Mouse (Mus musculus): ENCODE measurements around the gene Ggta1. TPM values are rescaled to one million over a fixed set of nuclear protein-coding genes. Genes with fewer than 3 reads are reported as not detected.

The Ggta1 gene
- polyA plus RNA-seq, 1 experiment, result 1.9 TPM

DNA sequence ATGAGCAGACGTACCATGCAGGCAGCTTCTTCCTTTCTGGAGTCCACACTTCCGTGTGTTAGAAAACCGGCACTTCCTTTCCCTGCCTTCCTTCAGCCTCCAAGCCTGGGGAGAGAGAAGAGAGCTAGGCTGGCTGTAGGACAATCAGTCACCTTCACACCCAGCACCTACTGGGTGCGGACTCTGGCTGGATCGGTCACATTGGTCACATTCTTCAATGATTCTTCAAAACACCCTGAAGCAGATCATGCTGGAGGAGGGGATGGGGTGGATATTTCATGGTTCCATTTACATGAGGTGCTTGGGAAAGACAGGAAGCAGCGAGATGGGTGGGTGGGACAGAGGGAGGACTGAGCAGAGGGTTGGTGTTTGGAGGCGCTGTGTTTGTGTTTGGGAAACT is 30.5 kb upstream of the Ggta1 start:
- no peaks in the 10 kb centered on the region for H3K27me3 ChIP-seq (replicated peaks)
- H3K4me3 ChIP-seq (replicated peaks), result no peak overlapping the region
- H3K4me1 ChIP-seq, result peaks cover 76% of the 10 kb centered on the region
- TF ChIP-seq FLI1 (IDR thresholded peaks at IDR 0.05; ENCODE audit: low read length) (no peak), GATA1 (IDR thresholded peaks at IDR 0.05; ENCODE audit: borderline replicate concordance, low read length) (no peak)
- peaks cover 17% of the 10 kb centered on the region for H3K9me3 ChIP-seq
- peaks cover 16% of the 10 kb centered on the region for H3K36me3 ChIP-seq (replicated peaks; ENCODE audit: low read length)

DNA sequence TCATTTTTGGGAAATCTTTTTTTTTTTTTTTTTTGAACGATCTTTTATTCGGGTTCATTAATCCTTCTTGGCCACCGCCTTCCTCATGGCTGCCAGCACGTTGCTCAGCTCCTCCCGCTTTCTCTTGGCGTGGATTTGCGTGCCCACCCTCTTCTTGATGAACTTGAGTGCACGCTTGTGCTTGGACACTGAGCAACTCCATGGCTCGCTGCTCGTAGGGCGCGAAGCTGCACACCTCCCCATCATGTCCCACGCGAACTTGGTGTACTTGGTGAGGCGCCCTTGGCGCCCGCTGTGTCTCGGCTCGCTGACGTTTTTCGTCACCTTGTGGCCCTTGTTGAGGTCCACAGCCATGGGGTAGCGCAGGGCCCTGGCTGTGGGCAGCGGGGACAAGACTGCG is 28.1 kb upstream of the Ggta1 start:
- TF ChIP-seq FLI1 (IDR thresholded peaks at IDR 0.05; ENCODE audit: low read length) (no peak), GATA1 (IDR thresholded peaks at IDR 0.05; ENCODE audit: borderline replicate concordance, low read length) (no peak)
- Histone ChIP-seq H3K27me3 (replicated peaks) (no peaks in the 10 kb centered on the region), H3K4me3 (replicated peaks) (no peak overlapping the region), H3K9me3 (peaks cover 12% of the 10 kb centered on the region), H3K4me1 (peaks cover 75% of the 10 kb centered on the region), H3K36me3 (replicated peaks; ENCODE audit: low read length) (peaks cover 7% of the 10 kb centered on the region)

DNA sequence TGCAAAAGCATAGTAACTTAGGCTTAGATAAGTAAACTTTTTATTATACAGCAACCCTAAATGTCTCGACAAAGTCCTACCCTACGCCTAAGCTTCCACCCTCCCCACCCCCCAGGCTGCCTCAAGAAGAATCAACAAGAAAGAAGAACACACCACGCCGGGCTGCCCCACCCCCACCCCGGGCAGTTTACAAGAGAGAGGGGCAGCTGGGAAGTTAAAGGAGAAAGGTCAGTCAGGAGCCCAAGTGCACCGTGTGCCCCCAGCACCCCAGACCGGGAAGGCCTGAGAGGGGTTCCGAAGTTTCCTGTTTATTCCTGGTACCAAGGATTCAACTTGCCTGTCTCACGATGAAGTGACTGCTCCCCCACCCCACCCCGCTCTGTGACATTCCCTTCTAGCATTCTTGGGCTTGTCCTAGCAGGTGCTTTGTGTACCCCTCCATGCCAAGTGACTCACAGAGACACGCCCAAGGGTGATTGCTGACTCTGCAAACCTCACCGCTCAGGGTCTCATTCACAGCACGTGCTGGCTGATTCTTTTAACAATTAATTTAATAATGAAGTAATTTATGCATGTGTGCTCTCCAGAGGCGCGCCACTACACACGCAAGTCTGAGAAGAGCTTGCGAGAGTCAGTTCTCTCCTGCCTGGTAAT is 27.6 kb upstream of the Ggta1 start:
- H3K4me1 ChIP-seq, result peaks cover 73% of the 10 kb centered on the region
- peaks cover 12% of the 10 kb centered on the region for H3K9me3 ChIP-seq
- no peak overlapping the region for H3K4me3 ChIP-seq (replicated peaks)
- TF ChIP-seq GATA1 (IDR thresholded peaks at IDR 0.05; ENCODE audit: borderline replicate concordance, low read length) (no peak), FLI1 (IDR thresholded peaks at IDR 0.05; ENCODE audit: low read length) (no peak)
- peaks cover under 1% of the 10 kb centered on the region for H3K27me3 ChIP-seq (replicated peaks)
- H3K36me3 ChIP-seq (replicated peaks; ENCODE audit: low read length), result peaks cover 7% of the 10 kb centered on the region

DNA sequence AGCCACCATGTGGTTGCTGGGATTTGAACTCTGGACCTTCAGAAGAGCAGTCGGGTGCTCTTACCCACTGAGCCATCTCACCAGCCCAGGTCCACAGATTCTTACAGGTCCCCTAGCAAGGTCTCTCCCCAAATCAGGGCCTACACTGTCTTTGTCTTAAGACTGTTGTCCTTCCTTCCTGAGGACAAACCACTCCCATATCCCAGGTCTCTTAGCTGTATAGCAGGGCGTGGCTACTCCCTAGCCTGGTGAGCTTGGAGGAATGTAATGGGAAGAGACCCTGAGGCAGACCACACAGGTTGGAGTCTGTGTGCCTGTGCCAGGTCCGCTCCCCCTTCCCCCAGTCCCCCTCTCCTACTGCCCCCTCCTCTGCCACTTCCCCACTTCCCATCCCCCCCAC is 24.7 kb upstream of the Ggta1 start:
- no peaks in the 10 kb centered on the region for H3K9me3 ChIP-seq
- no peak for TF ChIP-seq GATA1 (IDR thresholded peaks at IDR 0.05; ENCODE audit: borderline replicate concordance, low read length)
- TF ChIP-seq FLI1 (IDR thresholded peaks at IDR 0.05; ENCODE audit: low read length), result no peak
- H3K4me3 ChIP-seq (replicated peaks), result peak overlapping the region; percentile 12
- H3K27me3 ChIP-seq (replicated peaks), result peaks cover 18% of the 10 kb centered on the region
- H3K4me1 ChIP-seq, result peaks cover 57% of the 10 kb centered on the region
- H3K36me3 ChIP-seq (replicated peaks; ENCODE audit: low read length), result no peaks in the 10 kb centered on the region

DNA sequence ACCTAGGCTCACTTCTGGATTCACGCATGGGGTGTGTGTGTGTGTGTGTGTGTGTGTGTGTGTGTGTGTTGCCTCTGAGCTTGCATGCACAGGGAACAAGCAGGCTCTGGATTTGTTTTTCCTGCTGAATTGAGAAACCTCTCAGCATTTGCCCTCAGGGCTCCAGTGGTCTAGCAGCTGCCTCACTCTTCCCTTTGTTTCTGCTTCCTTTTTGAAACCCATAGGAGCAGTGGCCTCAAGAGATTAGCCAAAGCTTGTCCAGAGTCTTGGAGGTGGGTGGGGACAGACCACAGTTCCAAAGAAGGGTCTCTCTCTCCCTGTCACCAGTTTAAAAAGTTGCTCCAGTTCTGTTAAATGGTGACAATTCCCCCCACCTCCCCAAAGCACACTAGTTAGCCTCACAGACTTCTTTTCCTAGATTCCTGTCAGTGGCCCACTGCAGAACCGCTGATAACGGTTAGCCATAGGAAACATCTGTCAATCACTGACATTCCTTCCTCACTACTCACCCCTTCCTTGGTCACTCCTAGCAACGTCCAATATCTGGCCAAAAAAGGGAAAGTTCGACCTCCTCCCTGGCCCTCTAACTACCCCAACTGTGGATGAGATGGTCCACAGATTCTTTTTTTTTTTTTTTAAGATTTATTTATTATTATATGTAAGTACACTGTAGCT is 24.1 kb upstream of the Ggta1 start:
- H3K27me3 ChIP-seq (replicated peaks), result peaks cover 18% of the 10 kb centered on the region
- H3K9me3 ChIP-seq, result no peaks in the 10 kb centered on the region
- TF ChIP-seq FLI1 (IDR thresholded peaks at IDR 0.05; ENCODE audit: low read length), result no peak
- no peak for TF ChIP-seq GATA1 (IDR thresholded peaks at IDR 0.05; ENCODE audit: borderline replicate concordance, low read length)
- H3K4me3 ChIP-seq (replicated peaks), result peak overlapping the region; percentile 53
- peaks cover 54% of the 10 kb centered on the region for H3K4me1 ChIP-seq
- H3K36me3 ChIP-seq (replicated peaks; ENCODE audit: low read length), result no peaks in the 10 kb centered on the region

DNA sequence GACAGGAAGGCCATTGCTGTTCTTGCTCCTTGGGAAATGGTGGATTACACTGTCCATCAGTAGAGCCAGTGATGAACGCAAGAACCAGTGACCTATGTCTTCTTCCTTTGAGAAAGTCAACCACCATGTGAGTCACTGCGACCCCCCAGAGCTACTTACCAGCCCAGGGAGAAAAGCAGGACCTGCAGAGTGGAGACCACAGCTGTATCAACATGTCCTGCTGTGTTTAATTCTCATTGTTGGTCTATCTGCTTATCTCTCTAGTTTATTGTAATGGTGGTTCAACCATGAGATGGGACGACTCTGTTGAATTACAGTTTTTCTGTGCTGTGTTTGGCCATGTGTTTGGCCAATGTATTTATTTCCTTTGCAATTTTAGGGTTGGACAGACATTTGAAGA is 21.1 kb upstream of the Ggta1 start:
- TF ChIP-seq GATA1 (IDR thresholded peaks at IDR 0.05; ENCODE audit: borderline replicate concordance, low read length), result no peak
- no peak for TF ChIP-seq FLI1 (IDR thresholded peaks at IDR 0.05; ENCODE audit: low read length)
- peaks cover 18% of the 10 kb centered on the region for H3K27me3 ChIP-seq (replicated peaks)
- peaks cover 66% of the 10 kb centered on the region for H3K4me1 ChIP-seq

DNA sequence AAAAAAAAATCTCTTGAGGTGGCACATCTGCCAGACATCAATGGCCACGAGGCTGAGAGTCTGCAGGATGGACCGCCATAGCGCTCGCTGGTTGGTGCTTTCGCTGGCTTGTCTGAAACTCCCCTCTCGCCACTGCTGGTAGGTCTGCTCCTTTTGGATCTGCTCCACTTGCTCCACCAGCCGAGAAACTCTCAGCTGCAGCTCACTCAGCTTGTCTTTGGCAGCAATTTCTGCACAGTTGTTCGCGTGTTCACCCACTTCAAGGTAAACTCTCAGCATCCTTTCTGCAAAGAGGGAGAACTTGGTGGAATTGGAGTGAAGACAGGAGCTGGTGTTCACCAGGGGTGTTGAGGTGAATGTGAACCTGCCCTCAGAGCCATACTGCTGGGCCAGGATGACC is 20.4 kb upstream of the Ggta1 start:
- no peak for TF ChIP-seq FLI1 (IDR thresholded peaks at IDR 0.05; ENCODE audit: low read length)
- no peak for TF ChIP-seq GATA1 (IDR thresholded peaks at IDR 0.05; ENCODE audit: borderline replicate concordance, low read length)
- Histone ChIP-seq H3K4me1 (peaks cover 62% of the 10 kb centered on the region), H3K27me3 (replicated peaks) (peaks cover 18% of the 10 kb centered on the region), H3K4me3 (replicated peaks) (no peak overlapping the region), H3K36me3 (replicated peaks; ENCODE audit: low read length) (no peaks in the 10 kb centered on the region), H3K9me3 (no peaks in the 10 kb centered on the region)

More for the DNA sequence above, 21.1 kb upstream of the Ggta1 start:
- Histone ChIP-seq H3K4me3 (replicated peaks) (no peak overlapping the region), H3K9me3 (no peaks in the 10 kb centered on the region), H3K36me3 (replicated peaks; ENCODE audit: low read length) (no peaks in the 10 kb centered on the region)

DNA sequence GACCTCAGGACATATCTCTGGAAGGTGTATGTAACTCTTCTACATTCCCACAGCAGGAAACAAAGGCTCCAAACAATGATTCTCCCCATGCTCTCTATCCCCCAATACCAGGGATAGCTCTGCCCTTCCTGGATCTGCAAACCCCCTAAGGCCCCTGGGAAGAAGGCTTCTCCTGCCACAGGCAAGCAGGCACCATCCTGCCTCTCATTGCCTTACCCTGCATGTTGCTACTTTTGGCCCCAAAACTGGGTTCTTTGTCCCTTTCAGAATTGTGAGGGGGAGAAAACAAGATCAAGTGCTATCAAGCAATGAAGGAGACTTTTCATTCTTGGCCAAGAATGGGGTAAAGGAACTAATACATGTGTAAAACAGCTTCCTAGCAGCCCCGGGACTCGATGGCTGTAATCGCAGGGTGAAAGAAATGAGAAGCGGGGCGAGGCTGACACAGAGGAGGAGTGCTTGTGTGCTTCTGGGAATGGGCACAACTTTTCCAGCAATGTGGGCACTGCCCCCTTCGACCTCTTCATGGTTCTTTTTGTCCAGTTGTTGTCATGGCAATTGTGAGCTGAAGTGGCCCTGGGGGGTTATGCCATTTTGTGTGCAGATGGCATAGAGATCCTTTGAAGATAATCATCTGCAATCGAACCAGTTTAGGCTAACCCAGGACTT is 18.4 kb upstream of the Ggta1 start:
- no peaks in the 10 kb centered on the region for H3K9me3 ChIP-seq
- no peak for TF ChIP-seq FLI1 (IDR thresholded peaks at IDR 0.05; ENCODE audit: low read length)
- no peak for TF ChIP-seq GATA1 (IDR thresholded peaks at IDR 0.05; ENCODE audit: borderline replicate concordance, low read length)
- peaks cover 44% of the 10 kb centered on the region for H3K4me1 ChIP-seq
- no peaks in the 10 kb centered on the region for H3K36me3 ChIP-seq (replicated peaks; ENCODE audit: low read length)
- H3K4me3 ChIP-seq (replicated peaks), result no peak overlapping the region
- peaks cover 27% of the 10 kb centered on the region for H3K27me3 ChIP-seq (replicated peaks)

DNA sequence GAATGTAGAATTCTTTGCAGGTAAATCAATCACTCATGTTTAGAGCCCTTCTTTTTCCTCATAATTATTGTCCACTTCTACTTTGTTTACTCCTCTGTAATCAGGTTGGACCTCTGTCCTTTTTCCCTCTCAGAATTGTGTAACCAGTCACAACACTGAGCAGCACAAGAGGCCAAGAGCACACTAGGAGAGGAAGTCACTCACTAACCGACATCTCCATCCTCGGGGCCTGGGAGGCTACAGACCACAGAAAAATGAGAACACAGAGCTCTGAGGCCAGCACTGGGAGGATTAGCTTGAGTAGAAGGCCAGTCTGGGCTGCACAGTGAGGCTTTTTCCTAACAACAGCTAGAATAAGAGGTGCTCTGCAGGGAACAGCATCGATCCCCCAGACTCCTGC is 17.0 kb upstream of the Ggta1 start:
- Histone ChIP-seq H3K27me3 (replicated peaks) (peaks cover 33% of the 10 kb centered on the region), H3K9me3 (0 out of 2 replicates have a peak, but pooled peaks cover under 1% of the 10 kb centered on the region), H3K4me1 (peaks cover 45% of the 10 kb centered on the region), H3K36me3 (replicated peaks; ENCODE audit: low read length) (no peaks in the 10 kb centered on the region), H3K4me3 (replicated peaks) (no peak overlapping the region)
- TF ChIP-seq FLI1 (IDR thresholded peaks at IDR 0.05; ENCODE audit: low read length), result no peak
- no peak for TF ChIP-seq GATA1 (IDR thresholded peaks at IDR 0.05; ENCODE audit: borderline replicate concordance, low read length)

DNA sequence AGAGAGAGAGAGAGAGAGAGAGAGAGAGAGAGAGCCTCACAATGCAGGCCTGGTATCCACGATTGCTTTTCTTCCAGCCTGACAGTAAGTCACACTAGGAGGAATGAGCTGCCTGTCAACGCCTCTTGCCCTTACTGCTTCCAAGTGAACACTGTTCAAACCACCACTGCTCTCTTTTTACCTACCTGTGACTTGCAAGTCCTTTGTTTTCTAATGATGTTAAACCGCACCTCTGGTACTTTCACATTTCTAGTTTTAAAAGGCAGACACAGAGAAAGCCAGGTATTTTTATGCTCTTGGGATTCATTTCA is 15.7 kb upstream of the Ggta1 start:
- no peaks in the 10 kb centered on the region for H3K36me3 ChIP-seq (replicated peaks; ENCODE audit: low read length)
- H3K4me3 ChIP-seq (replicated peaks), result no peak overlapping the region
- H3K4me1 ChIP-seq, result peaks cover 41% of the 10 kb centered on the region
- H3K27me3 ChIP-seq (replicated peaks), result peaks cover 25% of the 10 kb centered on the region
- TF ChIP-seq FLI1 (IDR thresholded peaks at IDR 0.05; ENCODE audit: low read length) (no peak), GATA1 (IDR thresholded peaks at IDR 0.05; ENCODE audit: borderline replicate concordance, low read length) (no peak)
- H3K9me3 ChIP-seq, result peaks cover 6% of the 10 kb centered on the region; the same call in 1 of the 2 replicates

Measured in megakaryocyte, embryonic 14.5 days (primary cell).